ENCODE assay signal across 16 mouse cellular contexts in the genomic region with DNA sequence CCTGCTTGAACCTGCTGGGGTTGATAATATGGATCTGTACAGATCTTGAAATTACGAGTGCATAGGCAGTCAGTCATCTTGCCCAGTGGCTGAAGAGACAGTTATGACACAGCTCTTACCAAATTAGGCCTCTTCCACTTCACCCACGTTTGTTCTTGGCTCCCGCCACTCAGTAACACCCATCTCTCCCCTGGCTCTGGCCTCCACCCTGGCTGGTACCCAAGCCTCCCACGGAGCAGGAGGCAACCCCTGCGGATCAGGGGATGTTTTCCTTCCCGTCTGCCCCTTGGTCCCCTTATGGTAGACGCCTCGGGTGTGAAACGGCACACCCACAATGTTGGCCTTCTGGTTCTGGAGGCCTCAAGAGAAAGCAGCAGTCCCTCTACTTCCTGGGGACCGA.
DNase-seq lines count a peak whose midpoint lies in the region; ATAC-seq and TF ChIP-seq lines count a peak whose summit lies in the region.
"Had no signal": no experiment of that assay in that cellular context is flagged by ENCODE, and none has a peak within 500 bp of the region (broad histone marks: within the 10 kb centered on the region; RNA-seq: fewer than 3 reads in every experiment).

No protein-coding gene starts in this region.

- H3K4me2 ChIP-seq in lung, postnatal 0 days (replicated peaks; ENCODE audit: low read depth, low read length) = no peak overlapping the region
- H3K4me2 ChIP-seq: embryonic facial prominence, embryonic 12.5 days had no signal

- 51% methylated on average over 10 of the region's 10 CpGs for WGBS in lung, postnatal 0 days

- H3K27me3 ChIP-seq in lung, postnatal 0 days (replicated peaks; ENCODE audit: insufficient read depth, low read length) = no peaks in the 10 kb centered on the region
- H3K27me3 ChIP-seq: embryonic facial prominence, embryonic 12.5 days; megakaryocyte, embryonic 14.5 days had no signal

- intact Hi-C loops in gastrocnemius, postnatal 14 days (cut with DNase I; ENCODE audit: low total_unique reads) = no loop called here
- intact Hi-C loops in gastrocnemius, postnatal 36 days (cut with DNase I) = no loop called here
- intact Hi-C loops in left cerebral cortex, postnatal 4 days (cut with DNase I) = loop anchor here (10.0 kb wide), 1 partner anchor 46 kb away; no protein-coding TSS in a partner anchor

- TF ChIP-seq EP300 in lung, postnatal 0 days (IDR thresholded peaks at IDR 0.05) = no peak

- H3K27ac ChIP-seq in lung, postnatal 0 days (ENCODE audit: low read length) = no peak overlapping the region
- H3K27ac ChIP-seq: embryonic facial prominence, embryonic 12.5 days had no signal

- no peak for TF ChIP-seq CTCF in lung, postnatal 0 days (IDR thresholded peaks at IDR 0.05)

- DNase-seq in gastrocnemius, postnatal 14 days = peak; percentile 14
- no peak for DNase-seq in gastrocnemius, postnatal 36 days
- DNase-seq in urinary bladder, postnatal 36 days (ENCODE audit: low spot score in 2 of 2) = peak; percentile 21 to 59
- DNase-seq in urinary bladder, adult 2 months (ENCODE audit: low spot score) = no peak
- peak; percentile 18 for DNase-seq in lung, postnatal 0 days (ENCODE audit: low spot score)
- no peak for DNase-seq in yolk sac, embryonic 10.5 days (ENCODE audit: low spot score)
- DNase-seq in left cerebral cortex, postnatal 4 days = no peak
- DNase-seq in adrenal gland, postnatal 36 days = no peak
- DNase-seq: adrenal gland, postnatal 25 days; cerebellum, adult 2 months; forebrain, postnatal 0 days; liver; right cerebral cortex, postnatal 14 days had no signal

- no peak overlapping the region for H3K4me3 ChIP-seq in lung, postnatal 0 days (ENCODE audit: low read depth, low read length)
- H3K4me3 ChIP-seq: embryonic facial prominence, embryonic 12.5 days; megakaryocyte, embryonic 14.5 days had no signal

- H3K9ac ChIP-seq in lung, postnatal 0 days (replicated peaks; ENCODE audit: low read depth) = no peak overlapping the region
- H3K9ac ChIP-seq: embryonic facial prominence, embryonic 12.5 days; forebrain, postnatal 0 days had no signal

- no peaks in the 10 kb centered on the region for H3K9me3 ChIP-seq in lung, postnatal 0 days (ENCODE audit: low read length)
- H3K9me3 ChIP-seq: embryonic facial prominence, embryonic 12.5 days had no signal

- H3K4me1 ChIP-seq in lung, postnatal 0 days (ENCODE audit: insufficient read depth, low read depth, low read length) = peaks cover 5% of the 10 kb centered on the region; the same call in 1 of the 2 replicates

- H3K36me3 ChIP-seq in lung, postnatal 0 days (ENCODE audit: insufficient read depth, low read length) = no peaks in the 10 kb centered on the region
- H3K36me3 ChIP-seq: embryonic facial prominence, embryonic 12.5 days had no signal

- peak; percentile 18; the same call in 1 of the 2 replicates for ATAC-seq in lung, postnatal 0 days
- ATAC-seq: forebrain, postnatal 0 days; intestine, embryonic 16.5 days had no signal

Comparison
In these comparisons a context has a peak if more than half of its experiments do, and no peak if none do; other contexts are left out.
1. DNase-seq: peak in gastrocnemius, postnatal 14 days (single experiment), urinary bladder, postnatal 36 days (2 of 2) and lung, postnatal 0 days (single experiment); none in gastrocnemius, postnatal 36 days (0 of 2), urinary bladder, adult 2 months (single experiment), yolk sac, embryonic 10.5 days (single experiment), left cerebral cortex, postnatal 4 days (single experiment) and adrenal gland, postnatal 36 days (0 of 2).